Mouse (Mus musculus) kidney, adult 8-10 months (tissue): ENCODE measurements at regions not wholly inside any gene's neighbourhood (a gene's known extent, or its start where the extent isn't known, plus 50 kb on each side); places are given as distances from the start of the nearest gene placed in this dataset.

ENCODE experiments used
- DNase-seq, 2 experiments: peaks; one replicate each; pipeline ENCODE4 v3.0.0; 2022

- DNase-seq: no peak
Observed at GRCm38 (mm10) chr2:46149848-46150247, 1032.7 kb upstream of the Zeb2 start.

DNA sequence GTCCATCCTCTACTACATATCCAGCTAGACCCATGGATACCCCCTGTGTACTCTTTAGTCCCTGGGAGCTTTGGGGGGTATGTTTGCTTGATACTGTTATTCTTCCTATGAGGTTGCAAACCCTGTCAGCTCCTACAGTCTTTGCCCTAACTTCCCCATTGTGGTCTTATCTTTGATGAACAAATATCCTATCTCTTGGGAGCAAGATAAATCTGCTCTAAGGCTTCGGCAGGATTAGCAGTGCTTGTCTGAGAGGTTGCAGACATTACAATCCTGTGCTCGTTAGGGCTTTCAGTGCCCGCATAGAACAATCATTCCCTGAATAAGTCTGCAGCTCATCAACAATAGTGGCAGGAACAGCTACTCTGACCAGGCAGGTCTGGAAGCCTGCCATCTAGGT is 1002.7 kb upstream of the Zeb2 start:
- no peak for DNase-seq

DNA sequence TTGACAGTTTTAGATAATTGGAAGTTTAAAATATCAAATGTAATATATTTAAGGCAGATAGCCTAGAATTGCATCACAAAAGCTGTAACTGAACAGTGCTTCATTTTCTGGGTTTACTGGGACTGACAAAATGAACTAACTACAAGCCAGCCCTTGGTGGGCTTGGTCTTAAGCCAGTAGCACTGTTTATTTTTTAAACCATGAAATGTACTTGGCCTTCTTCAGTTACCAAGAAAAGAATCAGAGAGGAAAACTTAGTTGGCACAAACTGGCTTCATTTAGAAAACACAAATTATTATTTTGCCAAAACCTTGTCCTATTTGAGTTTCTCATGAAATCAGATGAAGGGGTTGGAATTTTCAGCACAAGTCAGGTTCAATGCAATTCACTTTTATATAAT is 989.8 kb upstream of the Zeb2 start:
- DNase-seq: no peak

DNA sequence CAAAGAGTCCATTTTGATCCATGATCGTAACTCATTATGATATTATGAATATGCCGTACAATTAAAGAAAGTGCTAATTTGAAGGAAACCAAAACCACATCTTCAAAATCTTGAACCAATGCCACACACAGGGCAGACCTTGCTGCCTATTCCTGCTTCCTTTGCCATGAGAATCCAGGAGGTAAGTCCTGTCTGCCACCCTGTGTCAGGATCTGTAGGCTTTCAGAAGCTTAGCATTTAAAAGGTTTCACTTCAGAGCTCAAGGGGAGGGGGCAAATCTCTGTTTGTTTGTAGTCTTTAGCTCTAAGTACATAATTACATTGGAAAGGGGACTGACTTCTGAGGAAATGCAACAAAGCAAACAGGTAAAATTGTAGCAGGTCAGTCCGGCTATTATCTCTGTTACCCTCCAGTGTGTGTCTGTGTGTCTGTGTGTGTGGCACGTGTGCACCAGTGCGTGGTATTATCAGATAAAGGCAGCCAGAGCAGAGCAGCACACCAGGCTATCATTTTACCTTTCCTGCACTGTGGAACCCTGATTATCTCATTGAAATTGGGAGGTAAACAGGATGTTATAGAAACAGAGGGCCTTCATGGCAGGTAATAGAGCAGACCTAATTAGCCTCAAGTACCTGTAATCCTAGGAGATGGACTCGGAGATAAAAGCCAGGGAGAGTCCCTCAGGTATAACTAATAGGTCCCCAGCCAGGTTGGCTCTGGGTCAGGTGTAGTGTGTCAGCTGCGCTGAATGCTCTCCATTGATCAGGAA is 948.0 kb upstream of the Zeb2 start:
- no peak for DNase-seq

GRCm38 (mm10) chr2:46055729-46056128 is 938.5 kb upstream of the Zeb2 start:
- no peak for DNase-seq

GRCm38 (mm10) chr2:46054902-46055301 is 937.7 kb upstream of the Zeb2 start:
- DNase-seq: no peak

GRCm38 (mm10) chr2:46021854-46022253 is 904.7 kb upstream of the Zeb2 start:
- no peak for DNase-seq

- no peak for DNase-seq
Observed at GRCm38 (mm10) chr2:46013771-46014269, 896.6 kb upstream of the Zeb2 start.

- DNase-seq: no peak
Observed at GRCm38 (mm10) chr2:46012716-46013115, 895.5 kb upstream of the Zeb2 start.

DNA sequence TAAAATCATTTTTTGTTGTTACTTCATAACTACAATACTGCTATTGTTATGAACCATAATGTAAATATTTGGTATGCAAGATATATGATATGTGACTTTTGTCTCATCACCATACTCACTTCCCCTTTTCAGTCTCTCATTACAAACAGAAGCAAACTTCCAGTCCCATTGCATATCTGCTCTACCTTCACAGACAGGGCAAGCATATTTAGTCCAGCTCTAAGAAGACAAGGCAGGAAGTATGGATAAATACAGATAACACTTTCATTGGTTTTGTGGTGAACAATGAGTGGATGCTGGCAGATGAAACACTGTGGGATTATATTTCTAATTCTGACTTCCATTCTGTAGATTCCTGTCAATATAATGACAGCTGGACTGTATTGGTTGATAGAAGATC is 858.0 kb upstream of the Zeb2 start:
- DNase-seq: no peak

DNA sequence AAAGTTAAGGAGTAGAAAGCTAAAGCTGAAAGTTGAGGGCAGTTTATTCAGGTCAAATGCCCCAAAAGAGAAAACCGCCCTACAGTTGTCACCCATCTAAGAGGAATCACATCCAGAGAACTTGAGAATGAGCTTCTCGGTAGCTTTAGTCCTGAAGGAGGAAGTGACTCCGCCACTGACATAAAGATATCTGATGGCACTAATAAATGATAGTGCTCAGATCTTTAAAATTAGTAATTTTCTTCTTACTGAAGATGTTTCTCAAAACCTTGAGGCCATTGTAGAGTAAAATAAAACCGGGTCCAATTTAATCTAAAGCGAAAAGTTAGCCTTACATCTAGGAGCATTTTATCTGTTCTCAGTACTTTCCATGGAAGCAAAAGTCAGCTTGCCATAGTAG is 851.4 kb upstream of the Zeb2 start:
- no peak for DNase-seq

- DNase-seq: peak; percentile 13 to 31
Observed at GRCm38 (mm10) chr2:45956792-45957330, 839.7 kb upstream of the Zeb2 start.

DNA sequence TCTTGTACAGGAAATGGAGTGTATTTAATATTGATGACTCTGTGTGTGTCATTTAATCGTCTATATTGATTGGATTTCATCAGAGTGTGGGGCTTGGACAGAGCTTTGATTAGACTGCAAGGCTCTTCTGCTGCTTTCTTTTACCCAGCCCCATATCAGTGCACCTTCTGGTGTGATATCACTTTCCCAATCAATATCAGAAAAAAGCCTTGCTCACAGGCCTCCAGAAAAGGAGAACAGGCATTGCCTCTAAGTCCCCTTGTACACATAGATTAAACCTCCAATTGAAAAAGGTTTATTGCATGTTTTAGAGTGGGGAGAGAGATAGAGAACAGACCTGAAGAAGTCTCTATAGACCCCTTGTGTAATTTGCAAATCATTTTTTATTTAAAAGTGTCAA is 831.6 kb upstream of the Zeb2 start:
- no peak for DNase-seq

DNA sequence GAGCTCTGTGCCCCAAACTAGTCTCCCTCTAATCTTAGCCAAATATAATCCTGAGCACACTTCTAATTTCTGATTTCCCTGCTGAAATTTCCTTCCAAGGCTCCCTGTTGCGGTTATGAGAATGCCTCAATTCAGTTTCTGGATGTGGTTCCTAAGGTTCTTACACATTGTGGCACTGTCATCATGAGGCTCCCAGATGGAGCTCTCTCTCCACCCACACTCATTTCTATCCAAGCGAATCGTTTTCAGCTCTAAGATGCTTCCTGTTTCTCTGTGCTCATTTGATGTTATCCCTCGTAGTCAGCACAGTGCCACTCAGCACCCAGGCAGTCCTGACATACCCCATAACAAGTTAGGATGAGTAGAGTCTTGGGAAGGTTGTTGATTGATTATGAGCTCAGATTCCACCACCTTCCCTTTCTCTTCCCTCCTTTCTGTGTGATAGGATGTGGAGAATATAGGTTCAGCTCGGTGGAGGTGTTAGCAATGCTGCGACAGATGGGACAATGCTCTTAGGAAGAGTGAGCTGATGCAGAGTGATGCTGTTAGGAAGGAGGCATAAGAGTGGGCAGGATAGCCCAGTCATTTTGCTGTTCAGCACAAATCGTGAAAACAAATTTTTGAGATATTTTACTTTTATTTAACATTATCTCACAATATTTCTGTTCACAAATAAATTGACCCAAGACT is 808.7 kb upstream of the Zeb2 start:
- DNase-seq: no peak

GRCm38 (mm10) chr2:45908871-45909270 is 791.7 kb upstream of the Zeb2 start:
- no peak for DNase-seq

DNA sequence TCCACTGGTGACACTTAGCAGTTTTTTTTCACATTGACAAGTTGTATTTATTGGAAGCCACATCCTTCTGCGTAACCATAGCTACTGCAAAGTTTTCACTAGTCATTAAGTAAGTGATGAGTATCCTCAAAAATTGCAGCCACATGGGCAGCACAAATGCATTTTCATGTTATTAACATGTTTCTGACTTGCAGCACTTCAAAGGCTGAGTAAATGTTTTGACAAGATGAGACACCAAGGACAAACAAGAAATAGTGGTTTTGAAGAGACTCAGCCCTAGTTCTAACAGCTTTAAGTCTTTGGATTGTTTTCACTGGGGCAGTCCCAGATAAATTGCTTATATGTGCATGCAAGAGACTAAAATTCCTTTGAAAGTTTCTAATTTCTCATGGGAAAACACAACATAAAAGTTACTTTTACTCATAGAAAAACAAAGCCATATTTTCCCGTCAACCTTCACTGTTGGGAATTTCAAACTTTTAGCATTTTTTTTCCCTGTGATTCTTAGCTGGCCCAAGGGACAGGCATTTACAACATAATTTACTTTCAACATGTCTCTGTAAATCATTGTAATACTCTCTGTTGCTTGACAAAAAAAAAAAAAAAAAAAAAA is 787.5 kb upstream of the Zeb2 start:
- DNase-seq: no peak

DNA sequence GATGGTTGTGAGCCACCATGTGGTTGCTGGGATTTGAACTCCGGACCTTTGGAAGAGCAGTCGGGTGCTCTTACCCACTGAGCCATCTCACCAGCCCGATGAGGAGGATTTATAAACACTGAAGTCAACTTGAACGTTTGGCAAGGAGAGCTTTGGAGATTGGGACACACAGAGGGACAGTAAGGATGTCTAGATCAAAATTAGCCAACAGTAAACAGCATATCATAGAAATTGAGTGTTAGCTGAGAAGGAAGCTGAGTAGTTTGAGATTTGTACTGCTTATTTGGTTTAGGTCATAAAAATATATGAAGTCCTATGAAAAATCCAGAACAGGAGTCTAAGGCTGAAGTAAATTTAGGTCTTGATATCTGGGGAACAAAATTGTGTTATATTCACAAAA is 786.9 kb upstream of the Zeb2 start:
- DNase-seq: no peak

GRCm38 (mm10) chr2:45903350-45903749 is 786.2 kb upstream of the Zeb2 start:
- DNase-seq: no peak

GRCm38 (mm10) chr2:45901892-45902291 is 784.7 kb upstream of the Zeb2 start:
- no peak for DNase-seq

GRCm38 (mm10) chr2:45884680-45885079 is 767.5 kb upstream of the Zeb2 start:
- no peak for DNase-seq

DNA sequence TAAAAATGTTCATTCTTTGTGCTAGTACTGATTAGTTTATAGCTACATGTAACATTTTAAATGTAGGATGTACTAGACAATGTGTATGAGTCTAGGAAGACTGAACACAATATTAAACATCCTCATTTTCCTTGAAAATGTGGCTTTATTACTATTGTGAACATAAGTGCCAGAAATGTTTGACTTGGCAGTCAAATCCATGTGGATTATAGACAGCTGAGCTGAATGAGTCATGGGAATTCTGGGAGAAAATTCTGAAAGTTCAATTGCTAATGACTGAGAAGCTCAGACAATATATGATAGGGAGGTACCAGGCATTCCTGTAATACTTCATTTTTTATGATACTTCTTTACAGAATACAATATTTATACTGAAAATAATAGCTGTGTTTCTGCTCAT is 761.5 kb upstream of the Zeb2 start:
- no peak for DNase-seq

DNA sequence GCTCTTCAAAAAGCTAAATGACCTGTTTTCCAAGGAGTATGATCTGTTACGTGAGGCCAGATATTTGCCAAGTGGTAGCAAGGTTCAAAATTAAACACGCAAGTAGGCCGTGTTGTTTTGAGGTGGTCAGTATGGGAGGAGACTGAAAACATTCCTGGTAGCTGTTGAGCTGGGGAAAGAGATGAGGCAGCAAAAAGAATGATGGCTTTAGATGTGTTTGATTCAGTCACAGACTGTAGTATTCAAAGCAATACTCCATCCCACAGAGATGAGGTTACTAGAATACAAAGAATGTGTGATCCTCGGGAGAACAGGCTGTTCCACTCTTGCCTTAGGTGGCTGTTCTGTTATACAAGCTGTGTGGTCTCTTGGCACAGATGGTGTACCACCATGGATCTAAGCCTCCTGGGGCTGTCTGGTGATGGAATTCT is 742.7 kb upstream of the Zeb2 start:
- DNase-seq: peak; percentile 59 to 86

GRCm38 (mm10) chr2:45859445-45859844 is 742.2 kb upstream of the Zeb2 start:
- DNase-seq: no peak
